Mouse (Mus musculus) large intestine, adult 2 months (tissue): ENCODE measurements around the gene Tnk1. TPM values are rescaled to one million over a fixed set of nuclear protein-coding genes. Genes with fewer than 3 reads are reported as not detected.
"Not testable (repeated sequence)": the region's sequence is repeated elsewhere in the genome, so short reads cannot be mapped to it uniquely, and the experiment has no call there.

Experiments
- DNase-seq: peaks from one replicate; pipeline ENCODE4 v3.0.0-alpha.2; 2012; ENCODE audit warnings: low read depth, low spot score
- WGBS: fragments of 180-500 bp; shearing (Covaris S2); methylation state at CpG from one replicate; pipeline ENCODE4 v1.1.7; 2018; 5-methylcytosine and 5-hydroxymethylcytosine counted together
- polyA plus RNA-seq: library from polyadenylated mRNA; depleted of rRNA; stranded (reverse); fragments of >200 nt; gene quantifications from 2 replicates; pipeline ENCODE4 v1.2.3, GENCODE M21; 2012

Tnk1 gene
- polyA plus RNA-seq, 1 experiment, result 28.8 TPM

GRCm38 (mm10) chr11:69880506-69880852, 21.9 kb upstream of the Tnk1 start:
- WGBS, result under 1% methylated on average over 18 of the region's 18 CpGs
- no peak for DNase-seq

- no peak for DNase-seq
- WGBS, result 36% methylated on average over 15 of the region's 15 CpGs
These were observed 21.2 kb upstream of the Tnk1 start for GRCm38 (mm10) chr11:69879711-69880110.

- WGBS, result 82% methylated on average over 6 of the region's 6 CpGs
- DNase-seq, result no peak
These were observed 20.4 kb upstream of the Tnk1 start for GRCm38 (mm10) chr11:69878952-69879351.

- 77% methylated on average over 3 of the region's 3 CpGs for WGBS
- DNase-seq, result no peak
These were observed 19.9 kb upstream of the Tnk1 start for GRCm38 (mm10) chr11:69878399-69878798.

GRCm38 (mm10) chr11:69877878-69878277, 19.3 kb upstream of the Tnk1 start, which contains the start of gene Tmem95:
Tmem95 (minus strand) TSS chr11:69878018.
- 79% methylated on average over 11 of the region's 11 CpGs for WGBS
- DNase-seq, result no peak

- no peak for DNase-seq
- 3% methylated on average over 12 of the region's 12 CpGs for WGBS
These were observed 18.3 kb upstream of the Tnk1 start for GRCm38 (mm10) chr11:69876867-69877266.

GRCm38 (mm10) chr11:69876186-69876585, 17.7 kb upstream of the Tnk1 start:
- WGBS, result 47% methylated on average over 7 of the region's 7 CpGs
- no peak for DNase-seq

- WGBS, result 81% methylated on average over 4 of the region's 4 CpGs
- DNase-seq, result no peak
These were observed 13.9 kb upstream of the Tnk1 start for GRCm38 (mm10) chr11:69872451-69872850.

- 86% methylated on average over 7 of the region's 7 CpGs for WGBS
- DNase-seq, result no peak
These were observed 13.3 kb upstream of the Tnk1 start for GRCm38 (mm10) chr11:69871822-69872221.

- DNase-seq, result no peak
- 73% methylated on average over 2 of the region's 2 CpGs for WGBS
These were observed 11.9 kb upstream of the Tnk1 start for GRCm38 (mm10) chr11:69870289-69871069.

GRCm38 (mm10) chr11:69867335-69867734, 8.8 kb upstream of the Tnk1 start:
- WGBS, result 63% methylated on average over 9 of the region's 9 CpGs
- DNase-seq, result no peak

GRCm38 (mm10) chr11:69865561-69865960, 7.0 kb upstream of the Tnk1 start:
- DNase-seq, result no peak
- WGBS, result 75% methylated on average over 9 of the region's 9 CpGs

- 48% methylated on average over 8 of the region's 8 CpGs for WGBS
- DNase-seq, result no peak
These were observed 5.8 kb upstream of the Tnk1 start for GRCm38 (mm10) chr11:69864138-69864860.

- WGBS, result 75% methylated on average over 3 of the region's 3 CpGs
- DNase-seq, result not testable (repeated sequence)
These were observed 5.2 kb upstream of the Tnk1 start for GRCm38 (mm10) chr11:69863729-69864128.

- no peak for DNase-seq
- WGBS, result 67% methylated on average over 16 of the region's 16 CpGs
These were observed 3.2 kb downstream of the Tnk1 start for GRCm38 (mm10) chr11:69855347-69855746.

GRCm38 (mm10) chr11:69854680-69855079, 3.9 kb downstream of the Tnk1 start:
- DNase-seq, result no peak
- WGBS, result 74% methylated on average over 10 of the region's 10 CpGs

GRCm38 (mm10) chr11:69853994-69854393, 4.5 kb downstream of the Tnk1 start:
- 63% methylated on average over 7 of the region's 7 CpGs for WGBS
- no peak for DNase-seq

- DNase-seq, result no peak
- WGBS, result 71% methylated on average over 8 of the region's 8 CpGs
These were observed 7.8 kb downstream of the Tnk1 start for GRCm38 (mm10) chr11:69850754-69851153.

- no peak for DNase-seq
- 87% methylated on average over 15 of the region's 15 CpGs for WGBS
These were observed 8.6 kb downstream of the Tnk1 start for GRCm38 (mm10) chr11:69849884-69850283.

- WGBS, result 70% methylated on average over 9 of the region's 9 CpGs
- no peak for DNase-seq
These were observed 9.4 kb downstream of the Tnk1 start for GRCm38 (mm10) chr11:69849128-69849527.

GRCm38 (mm10) chr11:69848021-69848420, 10.5 kb downstream of the Tnk1 start:
- no peak for DNase-seq
- 91% methylated on average over 6 of the region's 6 CpGs for WGBS
